Mouse (Mus musculus): ENCODE measurements around the gene Cers6. TPM values are rescaled to one million over a fixed set of nuclear protein-coding genes. Genes with fewer than 3 reads are reported as not detected.

Cers6 gene
- polyA plus RNA-seq, 1 experiment, result 10.3 TPM

GRCm38 (mm10) chr2:68983431-68983830 is 122.2 kb downstream of the Cers6 start:
- no peak overlapping the region for H3K4me3 ChIP-seq (ENCODE audit: insufficient read depth, poor library complexity, severe bottlenecking)
- no peaks in the 10 kb centered on the region for H3K36me3 ChIP-seq (ENCODE audit: control insufficient read depth, insufficient read depth)
- H3K79me3 ChIP-seq (ENCODE audit: low read depth), result peaks cover 4% of the 10 kb centered on the region
- no peak overlapping the region for H3ac ChIP-seq (ENCODE audit: control insufficient read depth, insufficient read length, low read depth)
- TF ChIP-seq MYOG (IDR thresholded peaks at IDR 0.05; ENCODE audit: control insufficient read depth, extremely low read depth, insufficient read length), result no peak
- peak; percentile 81 for TF ChIP-seq CEBPB (IDR thresholded peaks at IDR 0.05; ENCODE audit: low read depth)
- TF ChIP-seq MAX (IDR thresholded peaks at IDR 0.05), result no peak
- TF ChIP-seq MYOD1 (IDR thresholded peaks at IDR 0.05; ENCODE audit: control insufficient read depth, insufficient read length, low read depth), result peak; percentile 66
- no peak for TF ChIP-seq CTCF (IDR thresholded peaks at IDR 0.05; ENCODE audit: control insufficient read depth, insufficient read depth, insufficient read length)
- TF ChIP-seq FOSL1 (IDR thresholded peaks at IDR 0.05; ENCODE audit: insufficient read depth, low read length, poor library complexity, severe bottlenecking), result peak; percentile 74
- H3K27me3 ChIP-seq (ENCODE audit: control insufficient read depth, insufficient read depth, insufficient read length), result no peaks in the 10 kb centered on the region
- peaks cover 10% of the 10 kb centered on the region for H3K79me2 ChIP-seq (ENCODE audit: control insufficient read depth, insufficient read depth)

- H3ac ChIP-seq (ENCODE audit: control insufficient read depth, insufficient read length, low read depth), result no peak overlapping the region
- TF ChIP-seq MYOD1 (IDR thresholded peaks at IDR 0.05; ENCODE audit: control insufficient read depth, insufficient read length, low read depth), result no peak
- TF ChIP-seq CEBPB (IDR thresholded peaks at IDR 0.05; ENCODE audit: low read depth), result no peak
- no peak for TF ChIP-seq USF1 (IDR thresholded peaks at IDR 0.05; ENCODE audit: low read depth)
- no peak for TF ChIP-seq CTCF (IDR thresholded peaks at IDR 0.05; ENCODE audit: control insufficient read depth, insufficient read depth, insufficient read length)
- no peak for TF ChIP-seq MAX (IDR thresholded peaks at IDR 0.05)
- TF ChIP-seq MYOG (IDR thresholded peaks at IDR 0.05; ENCODE audit: control insufficient read depth, extremely low read depth, insufficient read length), result no peak
- no peak for TF ChIP-seq FOSL1 (IDR thresholded peaks at IDR 0.05; ENCODE audit: insufficient read depth, low read length, poor library complexity, severe bottlenecking)
- H3K79me2 ChIP-seq (ENCODE audit: control insufficient read depth, insufficient read depth), result peaks cover 5% of the 10 kb centered on the region
- peaks cover 5% of the 10 kb centered on the region for H3K36me3 ChIP-seq (ENCODE audit: control insufficient read depth, insufficient read depth)
- H3K4me3 ChIP-seq (ENCODE audit: insufficient read depth, poor library complexity, severe bottlenecking), result no peak overlapping the region
- H3K79me3 ChIP-seq (ENCODE audit: low read depth), result peaks cover 4% of the 10 kb centered on the region
- H3K27me3 ChIP-seq (ENCODE audit: control insufficient read depth, insufficient read depth, insufficient read length), result no peaks in the 10 kb centered on the region
These were observed 127.9 kb downstream of the Cers6 start for GRCm38 (mm10) chr2:68989117-68989516.

- Histone ChIP-seq H3K4me3 (ENCODE audit: insufficient read depth, poor library complexity, severe bottlenecking) (no peak overlapping the region), H3K79me3 (ENCODE audit: low read depth) (no peaks in the 10 kb centered on the region), H3ac (ENCODE audit: control insufficient read depth, insufficient read length, low read depth) (no peak overlapping the region), H3K36me3 (ENCODE audit: control insufficient read depth, insufficient read depth) (peaks cover 5% of the 10 kb centered on the region), H3K79me2 (ENCODE audit: control insufficient read depth, insufficient read depth) (no peaks in the 10 kb centered on the region), H3K27me3 (ENCODE audit: control insufficient read depth, insufficient read depth, insufficient read length) (no peaks in the 10 kb centered on the region)
- TF ChIP-seq FOSL1 (IDR thresholded peaks at IDR 0.05; ENCODE audit: insufficient read depth, low read length, poor library complexity, severe bottlenecking), result no peak
- TF ChIP-seq CTCF (IDR thresholded peaks at IDR 0.05; ENCODE audit: control insufficient read depth, insufficient read depth, insufficient read length), result no peak
- TF ChIP-seq CEBPB (IDR thresholded peaks at IDR 0.05; ENCODE audit: low read depth), result no peak
- no peak for TF ChIP-seq MAX (IDR thresholded peaks at IDR 0.05)
- TF ChIP-seq MYOD1 (IDR thresholded peaks at IDR 0.05; ENCODE audit: control insufficient read depth, insufficient read length, low read depth), result no peak
These were observed 131.4 kb downstream of the Cers6 start for GRCm38 (mm10) chr2:68992629-68993028.

DNA sequence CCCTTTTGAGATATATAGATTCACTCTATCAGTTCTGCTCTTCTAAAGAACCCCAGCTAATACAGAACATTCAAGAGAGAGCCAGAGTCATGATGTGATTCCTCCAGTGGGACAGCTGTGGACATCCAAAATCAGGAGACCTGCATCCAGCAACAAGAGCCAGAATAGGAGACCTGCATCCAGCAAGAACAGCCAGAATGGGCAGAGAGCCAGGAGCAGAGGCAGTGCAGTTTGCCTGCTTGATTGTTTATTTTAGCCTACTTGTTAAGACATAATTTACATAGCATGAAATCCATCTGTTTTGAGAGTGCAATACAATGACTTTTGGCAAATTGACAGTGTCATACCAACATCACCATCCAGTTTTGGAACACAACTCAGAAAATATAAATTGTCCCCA is 133.2 kb downstream of the Cers6 start:
- Histone ChIP-seq H3K79me2 (ENCODE audit: control insufficient read depth, insufficient read depth) (no peaks in the 10 kb centered on the region), H3K4me3 (ENCODE audit: insufficient read depth, poor library complexity, severe bottlenecking) (no peak overlapping the region), H3K36me3 (ENCODE audit: control insufficient read depth, insufficient read depth) (peaks cover 8% of the 10 kb centered on the region), H3ac (ENCODE audit: control insufficient read depth, insufficient read length, low read depth) (no peak overlapping the region), H3K79me3 (ENCODE audit: low read depth) (no peaks in the 10 kb centered on the region), H3K27me3 (ENCODE audit: control insufficient read depth, insufficient read depth, insufficient read length) (no peaks in the 10 kb centered on the region)
- no peak for TF ChIP-seq CEBPB (IDR thresholded peaks at IDR 0.05; ENCODE audit: low read depth)
- TF ChIP-seq FOSL1 (IDR thresholded peaks at IDR 0.05; ENCODE audit: insufficient read depth, low read length, poor library complexity, severe bottlenecking), result no peak
- TF ChIP-seq USF1 (IDR thresholded peaks at IDR 0.05; ENCODE audit: low read depth), result no peak
- TF ChIP-seq MYOG (IDR thresholded peaks at IDR 0.05; ENCODE audit: control insufficient read depth, extremely low read depth, insufficient read length), result no peak
- no peak for TF ChIP-seq MYOD1 (IDR thresholded peaks at IDR 0.05; ENCODE audit: control insufficient read depth, insufficient read length, low read depth)
- no peak for TF ChIP-seq CTCF (IDR thresholded peaks at IDR 0.05; ENCODE audit: control insufficient read depth, insufficient read depth, insufficient read length)
- TF ChIP-seq MAX (IDR thresholded peaks at IDR 0.05), result no peak

DNA sequence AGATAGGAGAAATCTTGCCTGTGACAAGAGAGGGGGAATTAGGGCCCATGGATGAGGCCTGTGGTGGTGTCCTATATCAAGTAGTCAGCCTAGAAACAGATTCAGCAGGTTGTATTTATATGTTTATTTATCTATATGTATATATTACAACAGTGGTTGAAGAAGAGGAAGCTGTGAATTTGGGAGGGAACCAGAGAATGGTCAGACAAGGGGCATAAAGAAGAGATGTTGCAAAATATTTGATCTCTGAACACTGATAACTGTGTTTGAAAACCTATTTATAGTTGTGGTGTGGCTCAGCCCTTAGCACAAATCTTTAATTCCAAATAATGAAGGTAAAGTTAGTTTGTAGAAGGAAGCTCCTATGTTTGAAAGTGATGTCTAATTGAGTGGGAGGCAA is 134.5 kb downstream of the Cers6 start:
- H3K79me2 ChIP-seq (ENCODE audit: control insufficient read depth, insufficient read depth), result peaks cover 4% of the 10 kb centered on the region
- no peak overlapping the region for H3ac ChIP-seq (ENCODE audit: control insufficient read depth, insufficient read length, low read depth)
- H3K36me3 ChIP-seq (ENCODE audit: control insufficient read depth, insufficient read depth), result peaks cover 7% of the 10 kb centered on the region
- H3K4me3 ChIP-seq (ENCODE audit: insufficient read depth, poor library complexity, severe bottlenecking), result no peak overlapping the region
- H3K79me3 ChIP-seq (ENCODE audit: low read depth), result no peaks in the 10 kb centered on the region
- H3K27me3 ChIP-seq (ENCODE audit: control insufficient read depth, insufficient read depth, insufficient read length), result no peaks in the 10 kb centered on the region
- TF ChIP-seq FOSL1 (IDR thresholded peaks at IDR 0.05; ENCODE audit: insufficient read depth, low read length, poor library complexity, severe bottlenecking) (no peak), MAX (IDR thresholded peaks at IDR 0.05) (no peak), MYOG (IDR thresholded peaks at IDR 0.05; ENCODE audit: control insufficient read depth, extremely low read depth, insufficient read length) (no peak), USF1 (IDR thresholded peaks at IDR 0.05; ENCODE audit: low read depth) (no peak), CEBPB (IDR thresholded peaks at IDR 0.05; ENCODE audit: low read depth) (no peak), CTCF (IDR thresholded peaks at IDR 0.05; ENCODE audit: control insufficient read depth, insufficient read depth, insufficient read length) (no peak), MYOD1 (IDR thresholded peaks at IDR 0.05; ENCODE audit: control insufficient read depth, insufficient read length, low read depth) (no peak)

DNA sequence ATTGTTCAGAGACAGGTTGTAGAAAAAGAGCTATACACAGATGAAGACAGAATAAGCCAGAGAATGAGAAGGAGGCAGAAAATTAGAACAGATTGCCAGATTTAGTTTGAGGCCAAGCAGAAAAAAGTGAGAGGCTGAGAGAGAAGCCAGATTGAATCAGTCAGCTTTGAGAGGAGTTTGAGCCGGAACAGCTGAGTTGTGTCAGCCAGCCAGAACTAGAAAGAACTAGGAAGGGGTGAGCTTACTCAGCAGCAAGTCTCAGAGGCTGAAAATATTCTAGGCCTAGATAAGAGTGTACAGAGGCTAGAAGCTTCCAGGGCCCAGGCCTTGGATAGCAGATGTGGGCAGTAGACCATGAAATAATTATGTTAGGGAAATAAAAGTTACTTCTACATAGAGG is 135.0 kb downstream of the Cers6 start:
- Histone ChIP-seq H3K79me3 (ENCODE audit: low read depth) (no peaks in the 10 kb centered on the region), H3ac (ENCODE audit: control insufficient read depth, insufficient read length, low read depth) (no peak overlapping the region), H3K4me3 (ENCODE audit: insufficient read depth, poor library complexity, severe bottlenecking) (no peak overlapping the region), H3K36me3 (ENCODE audit: control insufficient read depth, insufficient read depth) (peaks cover 3% of the 10 kb centered on the region), H3K79me2 (ENCODE audit: control insufficient read depth, insufficient read depth) (peaks cover 7% of the 10 kb centered on the region), H3K27me3 (ENCODE audit: control insufficient read depth, insufficient read depth, insufficient read length) (no peaks in the 10 kb centered on the region)
- TF ChIP-seq CTCF (IDR thresholded peaks at IDR 0.05; ENCODE audit: control insufficient read depth, insufficient read depth, insufficient read length), result no peak
- TF ChIP-seq CEBPB (IDR thresholded peaks at IDR 0.05; ENCODE audit: low read depth), result no peak
- TF ChIP-seq MAX (IDR thresholded peaks at IDR 0.05), result no peak
- no peak for TF ChIP-seq MYOG (IDR thresholded peaks at IDR 0.05; ENCODE audit: control insufficient read depth, extremely low read depth, insufficient read length)
- TF ChIP-seq MYOD1 (IDR thresholded peaks at IDR 0.05; ENCODE audit: control insufficient read depth, insufficient read length, low read depth), result no peak
- no peak for TF ChIP-seq FOSL1 (IDR thresholded peaks at IDR 0.05; ENCODE audit: insufficient read depth, low read length, poor library complexity, severe bottlenecking)
- no peak for TF ChIP-seq USF1 (IDR thresholded peaks at IDR 0.05; ENCODE audit: low read depth)
